In genomic region chr3:105436971-105437370, GRCm38 (mm10) we compare ENCODE assay signal across 13 mouse cellular contexts. TPM values are rescaled to one million over a fixed set of nuclear protein-coding genes. Genes with fewer than 3 reads are reported as not detected.
"Had no signal": no experiment of that assay in that cellular context is flagged by ENCODE, and none has a peak within 500 bp of the region (broad histone marks: within the 10 kb centered on the region; RNA-seq: fewer than 3 reads in every experiment).

No protein-coding gene starts in this region.

- ATAC-seq: liver, embryonic 12.5 days had no signal

- H3K4me3 ChIP-seq: liver, embryonic 12.5 days; midbrain, embryonic 10.5 days; midbrain, embryonic 12.5 days; myocyte; neural tube, embryonic 13.5 days; neural tube, embryonic 15.5 days; stomach, embryonic 15.5 days had no signal

- DNase-seq: lung, embryonic 14.5 days; thymus, adult 2 months; thymus, postnatal 25 days; thymus, postnatal 4 days had no signal

- H3K4me1 ChIP-seq: liver, embryonic 12.5 days; midbrain, embryonic 12.5 days; neural tube, embryonic 13.5 days; stomach, embryonic 15.5 days had no signal

RNA-seq across cellular contexts. Expression of gene Kcnd3, which starts 15.2 kb away (rescaled TPM):
- total RNA-seq: megakaryocyte, adult 5-6 weeks; megakaryocyte-erythroid progenitor cell, adult 5-6 weeks had no signal
- polyA plus RNA-seq: myocyte had no signal
